Mouse (Mus musculus) MEL (cell line): ENCODE results near the gene Ppp1r8. TPM values are rescaled to one million over a fixed set of nuclear protein-coding genes. Genes with fewer than 3 reads are reported as not detected.

ENCODE experiments used
- DNase-seq: peaks from one replicate; pipeline ENCODE4 v3.0.0; 2011; ENCODE audit warnings: low read depth, low spot score
- H3K27ac ChIP-seq: 2 replicates; pipeline ENCODE4 v1.5.1; 2012; ENCODE audit warnings: low read depth, mild to moderate bottlenecking, control low read depth, low read length, moderate library complexity; ENCODE audit not compliant: control insufficient read depth
- H3K27me3 ChIP-seq, 2 experiments: fragments of 150-350 bp in 1 of 2; sonication (generic) in 1 of 2; 2 replicates each; pipeline ENCODE4 v1.6.1; 2012; ENCODE audit warnings: low read length in 2 of 2, mild to moderate bottlenecking in 2 of 2, improper control_type of control experiment in 1 of 2, moderate library complexity in 1 of 2; ENCODE audit not compliant: insufficient read depth in 2 of 2, control insufficient read depth in 1 of 2
- H3K36me3 ChIP-seq, 2 experiments: 2 replicates each; pipeline ENCODE4 v1.6.1; 2012 to 2014; ENCODE audit warnings: low read length in 2 of 2, improper control_type of control experiment in 1 of 2, inconsistent platforms in 1 of 2, mild to moderate bottlenecking in 1 of 2; ENCODE audit not compliant: insufficient read depth in 2 of 2, control insufficient read depth in 1 of 2
- H3K4me1 ChIP-seq, 2 experiments: fragments of 150-350 bp in 1 of 2; sonication (generic) in 1 of 2; 2 replicates each; pipeline ENCODE4 v1.6.1; 2012; ENCODE audit warnings: low read length in 2 of 2, improper control_type of control experiment in 1 of 2, mild to moderate bottlenecking in 1 of 2; ENCODE audit not compliant: insufficient read depth in 2 of 2, control insufficient read depth in 1 of 2
- H3K4me3 ChIP-seq, 2 experiments: fragments of 150-350 bp in 1 of 2; sonication (generic) in 1 of 2; 2 replicates each; pipeline ENCODE4 v1.5.1; 2012; ENCODE audit warnings: low read depth in 2 of 2, low read length in 2 of 2, mild to moderate bottlenecking in 2 of 2, moderate library complexity in 2 of 2, control low read depth in 1 of 2, improper control_type of control experiment in 1 of 2; ENCODE audit not compliant: control insufficient read depth in 1 of 2, insufficient read depth in 1 of 2
- H3K79me2 ChIP-seq: 2 replicates; pipeline ENCODE4 v1.6.1; 2012; ENCODE audit warnings: mild to moderate bottlenecking, low read length, moderate library complexity; ENCODE audit not compliant: control insufficient read depth, poor library complexity, insufficient read depth
- H3K9ac ChIP-seq: 2 replicates; pipeline ENCODE4 v1.6.1; 2012; ENCODE audit warnings: low read depth, mild to moderate bottlenecking, control low read depth, low read length, moderate library complexity; ENCODE audit not compliant: control insufficient read depth, poor library complexity, severe bottlenecking
- H3K9me3 ChIP-seq: fragments of 150-350 bp; sonication (generic); replicated peaks from 2 replicates; pipeline ENCODE4 v1.6.1; 2012; ENCODE audit warnings: mild to moderate bottlenecking, low read length, improper control_type of control experiment, moderate library complexity; ENCODE audit not compliant: insufficient read depth
- CHD1 ChIP-seq: IDR thresholded peaks from 2 replicates; pipeline ENCODE4 v1.6.1; 2012; ENCODE audit warnings: low read depth, mild to moderate bottlenecking, inconsistent platforms, low read length, improper control_type of control experiment
- CTCF ChIP-seq, 3 experiments: IDR thresholded peaks in 2 of 3; conservative IDR thresholded peaks in 1 of 3; 2 replicates each; pipeline ENCODE4 v1.5.1; 2011 to 2012; ENCODE audit warnings: low read length in 3 of 3, low read depth in 2 of 3, mild to moderate bottlenecking in 2 of 3, improper control_type of control experiment in 1 of 3, inconsistent platforms in 1 of 3, mixed read lengths in 1 of 3, moderate library complexity in 1 of 3; ENCODE audit not compliant: control insufficient read depth in 1 of 3, insufficient read depth in 1 of 3, poor library complexity in 1 of 3, severe bottlenecking in 1 of 3
- EP300 ChIP-seq, 2 experiments: IDR thresholded peaks; 2 replicates each; pipeline ENCODE4 v1.6.1; 2011; ENCODE audit warnings: improper control_type of control experiment in 2 of 2, low read length in 2 of 2, low read depth in 1 of 2, mild to moderate bottlenecking in 1 of 2
- KAT2A ChIP-seq: conservative IDR thresholded peaks from 2 replicates; pipeline ENCODE4 v1.6.1; 2012; ENCODE audit warnings: low read depth, low read length, improper control_type of control experiment, inconsistent platforms
- MEF2A ChIP-seq: IDR thresholded peaks from 2 replicates; pipeline ENCODE4 v1.6.1; 2014; ENCODE audit warnings: low read depth, mild to moderate bottlenecking, inconsistent platforms, low read length, improper control_type of control experiment; ENCODE audit not compliant: poor library complexity, insufficient replicate concordance, severe bottlenecking; ENCODE audit errors: extremely low read depth
- MYC ChIP-seq: IDR thresholded peaks from 2 replicates; pipeline ENCODE4 v1.6.1; 2011; ENCODE audit warnings: low read depth, mild to moderate bottlenecking, low read length, improper control_type of control experiment, moderate library complexity
- POLR2A ChIP-seq, 2 experiments: IDR thresholded peaks; 2 replicates each; pipeline ENCODE4 v1.6.1; 2011 to 2012; ENCODE audit warnings: low read length in 2 of 2, mild to moderate bottlenecking in 2 of 2, control low read depth in 1 of 2, improper control_type of control experiment in 1 of 2, low read depth in 1 of 2, moderate library complexity in 1 of 2; ENCODE audit not compliant: control insufficient read depth in 1 of 2, insufficient read depth in 1 of 2, poor library complexity in 1 of 2
- RAD21 ChIP-seq: IDR thresholded peaks from 2 replicates; pipeline ENCODE4 v1.6.1; 2011; ENCODE audit warnings: mild to moderate bottlenecking, low read depth, low read length, improper control_type of control experiment
- TBP ChIP-seq: IDR thresholded peaks from 2 replicates; pipeline ENCODE4 v1.8.0; 2011; ENCODE audit warnings: low read depth, low read length, improper control_type of control experiment
- TCF12 ChIP-seq: IDR thresholded peaks from 2 replicates; pipeline ENCODE4 v1.6.1; 2014; ENCODE audit warnings: low read depth, mild to moderate bottlenecking, inconsistent platforms, low read length, improper control_type of control experiment, moderate library complexity
- ZC3H11A ChIP-seq: IDR thresholded peaks from 2 replicates; pipeline ENCODE4 v1.6.1; 2012; ENCODE audit warnings: low read depth, mild to moderate bottlenecking, inconsistent platforms, low read length, improper control_type of control experiment
- ZMIZ1 ChIP-seq: IDR thresholded peaks from 2 replicates; pipeline ENCODE4 v1.6.1; 2012; ENCODE audit warnings: low read depth, mild to moderate bottlenecking, inconsistent platforms, low read length, improper control_type of control experiment, moderate library complexity
- ZNF384 ChIP-seq: IDR thresholded peaks from 2 replicates; pipeline ENCODE4 v1.6.1; 2012; ENCODE audit warnings: low read depth, mild to moderate bottlenecking, inconsistent platforms, low read length, improper control_type of control experiment
- polyA plus RNA-seq, 2 experiments: library from polyadenylated mRNA; stranded (reverse) in 1 of 2; unstranded in 1 of 2; fragments of >175 nt in 1 of 2; fragments of >200 nt in 1 of 2; gene quantifications; 2 replicates each; pipeline versions ENCODE4 v1.2.1 to v1.2.4; 2012; ENCODE audit warnings: low replicate concordance in 2 of 2, low read depth in 1 of 2; ENCODE audit not compliant: insufficient read length in 2 of 2, insufficient read depth in 1 of 2, missing spikeins in 1 of 2
- total RNA-seq: library from RNA; depleted of rRNA; stranded (reverse); fragments of 300-350 nt; gene quantifications from 2 replicates; pipeline ENCODE4 v1.2.3, GENCODE M21; 2012

Ppp1r8 gene
- total and polyA plus RNA-seq, 3 experiments, result 83.6 to 103 TPM; not detected in 1

- no peak for TF ChIP-seq RAD21
- TF ChIP-seq MYC, result peak; percentile 74
Observed at GRCm38 (mm10) chr4:132804331-132804730, 38.6 kb downstream of the Ppp1r8 start (continued).

DNA sequence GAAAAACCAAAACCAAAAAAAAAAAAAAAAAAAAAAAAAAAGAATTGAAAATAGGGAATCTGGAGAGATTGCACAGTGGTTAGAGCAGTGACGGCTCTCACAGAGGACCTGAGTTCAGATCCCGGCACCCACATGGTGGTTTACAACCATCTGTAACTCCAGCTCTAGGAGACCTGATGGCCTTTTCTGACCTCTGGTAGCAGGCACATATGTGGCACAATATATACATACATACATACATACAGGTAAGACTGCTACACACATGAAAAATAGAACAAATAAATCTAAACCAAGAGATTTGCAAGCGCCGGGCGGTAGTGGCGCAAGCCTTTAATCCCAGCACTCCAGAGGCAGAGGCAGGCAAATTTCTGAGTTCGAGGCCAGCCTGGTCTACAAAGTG lies 39.1 kb downstream of the Ppp1r8 start:
- Histone ChIP-seq H3K79me2 (no peaks in the 10 kb centered on the region; the same call in 1 of the 2 replicates), H3K4me3 (no peak overlapping the region), H3K9ac (no peak overlapping the region), H3K27me3 (no peaks in the 10 kb centered on the region), H3K9me3 (no peaks in the 10 kb centered on the region), H3K36me3 (peaks cover 0 to 40% of the 10 kb centered on the region in 2 experiments; a peak in 2 of 4 replicates), H3K4me1 (peaks cover 24 to 36% of the 10 kb centered on the region in 2 experiments), H3K27ac (peak overlapping the region; percentile 98)
- peak; percentile 87 for TF ChIP-seq ZNF384
- TF ChIP-seq TCF12, result no peak
- TF ChIP-seq POLR2A (IDR thresholded peaks at IDR 0.05; ENCODE audit: control insufficient read depth in 1 of 2, insufficient read depth in 1 of 2, low read depth in 1 of 2, low read length in 2 of 2, poor library complexity in 1 of 2), result no peak
- no peak for TF ChIP-seq CHD1
- TF ChIP-seq KAT2A, result no peak
- TF ChIP-seq CTCF (IDR thresholded peaks at IDR 0.05 in 2 of 3, conservative IDR thresholded peaks at IDR 0.05 in 1 of 3; ENCODE audit: control insufficient read depth in 1 of 3, insufficient read depth in 1 of 3, low read depth in 2 of 3, low read length in 3 of 3, poor library complexity in 1 of 3, severe bottlenecking in 1 of 3), result no peak
- DNase-seq, result peak; percentile 74

- Histone ChIP-seq H3K36me3 (peaks cover 0 to 36% of the 10 kb centered on the region in 2 experiments; a peak in 2 of 4 replicates), H3K27ac (no peak overlapping the region), H3K27me3 (no peaks in the 10 kb centered on the region), H3K79me2 (no peaks in the 10 kb centered on the region; the same call in 1 of the 2 replicates), H3K9ac (no peak overlapping the region), H3K4me3 (no peak overlapping the region), H3K9me3 (no peaks in the 10 kb centered on the region), H3K4me1 (peaks cover 21 to 29% of the 10 kb centered on the region in 2 experiments)
- peak; percentile 69 for DNase-seq
- TF ChIP-seq ZMIZ1 (no peak), ZNF384 (peak; percentile 78), ZC3H11A (no peak), EP300 (IDR thresholded peaks at IDR 0.05; ENCODE audit: low read depth in 1 of 2, low read length in 2 of 2) (no peak), MEF2A (no peak), TBP (peak; percentile 96)
Observed at GRCm38 (mm10) chr4:132803212-132803611, 39.8 kb downstream of the Ppp1r8 start.
